Mouse (Mus musculus) C2C12 (cell line): ENCODE measurements around the gene Prm2.

Experiments used
- CEBPB ChIP-seq: IDR thresholded peaks from one replicate; pipeline ENCODE4 v1.6.1; 2011; ENCODE audit warnings: low read depth, mild to moderate bottlenecking, control low read depth, moderate library complexity
- CTCF ChIP-seq: IDR thresholded peaks from one replicate; pipeline ENCODE4 v1.5.1; 2011; ENCODE audit not compliant: control insufficient read depth, insufficient read depth, insufficient read length
- MAX ChIP-seq: IDR thresholded peaks from one replicate; pipeline ENCODE4 v1.6.1; 2011; ENCODE audit warnings: mild to moderate bottlenecking, control low read depth
- MYOD1 ChIP-seq: IDR thresholded peaks from one replicate; pipeline ENCODE4 v1.6.1; 2011; ENCODE audit warnings: low read depth; ENCODE audit not compliant: control insufficient read depth, insufficient read length
- MYOG ChIP-seq: IDR thresholded peaks from one replicate; pipeline ENCODE4 v1.6.1; 2011; ENCODE audit not compliant: control insufficient read depth, insufficient read length; ENCODE audit errors: extremely low read depth
- USF1 ChIP-seq: IDR thresholded peaks from one replicate; pipeline ENCODE4 v1.6.1; 2011; ENCODE audit warnings: low read depth, mild to moderate bottlenecking, control low read depth, moderate library complexity

- TF ChIP-seq CEBPB (no peak), CTCF (no peak), MAX (no peak), MYOG (no peak), USF1 (no peak), MYOD1 (no peak)
Observed at GRCm38 (mm10) chr16:10812865-10813371, 17.0 kb upstream of the Prm2 start, which contains the start of gene Gm11172.
